Mouse (Mus musculus) Muller cell, postnatal 12 days (primary cell): ENCODE data around the gene Glt8d1.
A peak's percentile ranks its signal among the peaks of the same experiment; 100 is the strongest.

Source experiments
- DNase-seq: peaks from one replicate; pipeline ENCODE4 v3.0.0-alpha.2; 2015; ENCODE audit errors: inconsistent ontology term

Glt8d1 gene

GRCm38 (mm10) chr14:31001307-31002205 is at the start of gene Glt8d1, which contains the start of gene Spcs1:
Gene Glt8d1 (plus strand): TSS chr14:31001400.
Gene Spcs1 (minus strand): TSS chr14:31001672.
- peak; percentile 93 for DNase-seq

GRCm38 (mm10) chr14:30958517-30958916 is 42.7 kb upstream of the Glt8d1 start:
- no peak for DNase-seq

- DNase-seq = no peak
Observed at GRCm38 (mm10) chr14:30959031-30959430, 42.2 kb upstream of the Glt8d1 start.

- DNase-seq = no peak
Observed at GRCm38 (mm10) chr14:30960366-30960765, 40.8 kb upstream of the Glt8d1 start.

- DNase-seq = peak; percentile 97
Observed at GRCm38 (mm10) chr14:30974204-30974603, 27.0 kb upstream of the Glt8d1 start.

- no peak for DNase-seq
Observed at GRCm38 (mm10) chr14:30976222-30976621, 25.0 kb upstream of the Glt8d1 start.

GRCm38 (mm10) chr14:30996417-30996816 is 4.8 kb upstream of the Glt8d1 start:
- no peak for DNase-seq

GRCm38 (mm10) chr14:31000356-31000755 is 844 bp upstream of the Glt8d1 start:
- no peak for DNase-seq

GRCm38 (mm10) chr14:31000816-31001306 is 339 bp upstream of the Glt8d1 start:
- DNase-seq = no peak

- DNase-seq = no peak
Observed at GRCm38 (mm10) chr14:31004527-31004926, 3.3 kb downstream of the Glt8d1 start.

GRCm38 (mm10) chr14:31006779-31007178 is 5.6 kb downstream of the Glt8d1 start:
- no peak for DNase-seq

GRCm38 (mm10) chr14:31011588-31011987 is 10.4 kb downstream of the Glt8d1 start:
- no peak for DNase-seq

GRCm38 (mm10) chr14:31013928-31014327 is 12.7 kb downstream of the Glt8d1 start:
- DNase-seq = no peak

GRCm38 (mm10) chr14:31016063-31016462 is 14.9 kb downstream of the Glt8d1 start:
- no peak for DNase-seq

- peak; percentile 25 for DNase-seq
Observed at GRCm38 (mm10) chr14:31017854-31018253, 16.7 kb downstream of the Glt8d1 start.

- DNase-seq = peak; percentile 97
Observed at GRCm38 (mm10) chr14:31018860-31019291, 17.7 kb downstream of the Glt8d1 start, which contains the start of the genes Pbrm1 and Gnl3. Gene Pbrm1 (plus strand): TSS chr14:31019138. Gene Gnl3 (minus strand): TSS chr14:31019152.

GRCm38 (mm10) chr14:31019331-31020205 is 18.4 kb downstream of the Glt8d1 start:
- DNase-seq = peak; percentile 91

- no peak for DNase-seq
Observed at GRCm38 (mm10) chr14:31022579-31022978, 21.4 kb downstream of the Glt8d1 start.

GRCm38 (mm10) chr14:31025785-31026184 is 24.6 kb downstream of the Glt8d1 start:
- DNase-seq = no peak

GRCm38 (mm10) chr14:31045296-31045695 is 44.1 kb downstream of the Glt8d1 start:
- no peak for DNase-seq

GRCm38 (mm10) chr14:31045817-31046216 is 44.6 kb downstream of the Glt8d1 start:
- no peak for DNase-seq
